Mouse (Mus musculus) embryonic facial prominence, embryonic 10.5 days (tissue): ENCODE measurements around the gene Pcna. TPM values are rescaled to one million over a fixed set of nuclear protein-coding genes. Genes with fewer than 3 reads are reported as not detected.

ENCODE experiments used
- DNase-seq: peaks from one replicate; pipeline ENCODE4 v3.0.0-alpha.2; 2017; ENCODE audit warnings: low spot score
- H3K27ac ChIP-seq: fragments of 300-500 bp; sonication (generic); replicated peaks from 2 replicates; pipeline ENCODE4 v1.5.1; 2016; ENCODE audit warnings: mild to moderate bottlenecking
- H3K27me3 ChIP-seq: fragments of 300-500 bp; sonication (generic); replicated peaks from 2 replicates; pipeline ENCODE4 v1.6.1; 2016; ENCODE audit warnings: low read depth, mild to moderate bottlenecking; ENCODE audit not compliant: poor library complexity, severe bottlenecking
- H3K36me3 ChIP-seq: fragments of 300-500 bp; sonication (generic); replicated peaks from 2 replicates; pipeline ENCODE4 v1.6.1; 2016; ENCODE audit warnings: mild to moderate bottlenecking, moderate library complexity
- H3K4me1 ChIP-seq: fragments of 300-500 bp; sonication (generic); 2 replicates; pipeline ENCODE4 v1.6.1; 2016
- H3K4me3 ChIP-seq: fragments of 300-500 bp; sonication (generic); 2 replicates; pipeline ENCODE4 v1.5.1; 2016; ENCODE audit warnings: mild to moderate bottlenecking, moderate library complexity
- H3K9me3 ChIP-seq: fragments of 300-500 bp; sonication (generic); 2 replicates; pipeline ENCODE4 v1.6.1; 2016; ENCODE audit warnings: mild to moderate bottlenecking
- WGBS: fragments of 180-500 bp; shearing (Covaris S2); methylation state at CpG from one replicate; pipeline ENCODE4 v1.1.7; 2016; 5-methylcytosine and 5-hydroxymethylcytosine counted together
- polyA plus RNA-seq: library from polyadenylated mRNA; unstranded; fragments of >200 nt; fragmentation: Nextera tagmentation; extraction: Ambion mirVana; gene quantifications from 2 replicates; pipeline ENCODE4 v1.2.1, GENCODE M21; 2016

The Pcna gene
- polyA plus RNA-seq, 1 experiment from 2014 or later, result 382 TPM

GRCm38 (mm10) chr2:132269217-132269616 lies 16.1 kb upstream of the Pcna start:
- 88% methylated on average over 3 of the region's 3 CpGs for WGBS
- H3K27me3 ChIP-seq, result no peaks in the 10 kb centered on the region

DNA sequence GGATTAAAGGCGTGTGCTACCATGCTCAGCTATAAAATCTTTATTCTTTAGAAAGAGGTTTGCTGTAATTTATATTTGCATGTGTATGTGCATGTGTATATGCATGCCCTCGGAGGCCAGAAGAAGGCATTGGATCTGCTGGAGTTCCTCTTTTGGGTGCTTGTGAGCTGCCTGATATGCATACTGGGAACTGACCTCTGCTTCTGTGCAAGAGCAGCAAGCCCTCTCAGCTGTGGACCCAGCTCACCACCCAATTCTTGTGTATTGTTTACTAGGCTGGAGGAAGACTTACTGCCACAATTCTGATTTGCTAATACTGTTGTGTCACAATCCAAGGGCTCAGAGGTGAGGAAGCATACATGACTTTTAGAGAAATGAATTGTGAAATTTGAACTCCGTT lies 13.0 kb upstream of the Pcna start:
- H3K4me1 ChIP-seq, result peaks cover 20% of the 10 kb centered on the region
- no peak overlapping the region for H3K27ac ChIP-seq
- WGBS, result 92% methylated on average over 3 of the region's 3 CpGs
- H3K9me3 ChIP-seq, result no peaks in the 10 kb centered on the region
- DNase-seq, result no peak
- H3K36me3 ChIP-seq, result no peaks in the 10 kb centered on the region
- no peaks in the 10 kb centered on the region for H3K27me3 ChIP-seq
- H3K4me3 ChIP-seq, result no peak overlapping the region

More at GRCm38 (mm10) chr2:132269217-132269616, 16.1 kb upstream of the Pcna start:
- peaks cover 3% of the 10 kb centered on the region; the same call in 1 of the 2 replicates for H3K36me3 ChIP-seq
- no peak overlapping the region for H3K4me3 ChIP-seq
- H3K4me1 ChIP-seq, result peaks cover 18% of the 10 kb centered on the region
- no peak overlapping the region for H3K27ac ChIP-seq
- no peak for DNase-seq
- H3K9me3 ChIP-seq, result no peaks in the 10 kb centered on the region

DNA sequence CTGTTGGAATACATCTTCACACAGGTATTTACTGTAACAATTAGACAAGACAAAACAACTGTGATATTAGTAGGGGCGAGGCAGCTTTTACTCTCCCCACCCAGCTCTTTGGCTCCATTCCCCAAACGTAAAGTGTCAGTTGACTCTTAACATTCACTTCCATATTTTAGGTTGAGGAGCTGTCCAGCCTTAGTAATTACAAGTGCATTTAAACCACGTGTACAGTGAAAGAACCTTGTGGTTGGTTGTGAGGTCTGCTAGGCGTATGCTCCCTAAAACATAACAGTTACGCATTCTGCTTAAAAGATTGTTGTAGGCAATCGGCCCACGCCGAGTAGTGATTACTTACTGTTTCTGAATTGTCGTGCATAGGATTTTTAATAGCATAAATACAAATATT lies 12.1 kb upstream of the Pcna start:
- H3K9me3 ChIP-seq, result no peaks in the 10 kb centered on the region
- H3K36me3 ChIP-seq, result no peaks in the 10 kb centered on the region
- no peak overlapping the region for H3K4me3 ChIP-seq
- H3K4me1 ChIP-seq, result peaks cover 17% of the 10 kb centered on the region
- WGBS, result 89% methylated on average over 9 of the region's 9 CpGs
- no peaks in the 10 kb centered on the region for H3K27me3 ChIP-seq
- no peak overlapping the region for H3K27ac ChIP-seq
- no peak for DNase-seq

GRCm38 (mm10) chr2:132264266-132264710 lies 11.2 kb upstream of the Pcna start:
- Histone ChIP-seq H3K36me3 (no peaks in the 10 kb centered on the region), H3K4me3 (peak overlapping the region; percentile 95), H3K27me3 (no peaks in the 10 kb centered on the region), H3K9me3 (no peaks in the 10 kb centered on the region), H3K27ac (peak overlapping the region; percentile 92), H3K4me1 (peaks cover 16% of the 10 kb centered on the region)
- no peak for DNase-seq
- 16% methylated on average over 6 of the region's 6 CpGs for WGBS

DNA sequence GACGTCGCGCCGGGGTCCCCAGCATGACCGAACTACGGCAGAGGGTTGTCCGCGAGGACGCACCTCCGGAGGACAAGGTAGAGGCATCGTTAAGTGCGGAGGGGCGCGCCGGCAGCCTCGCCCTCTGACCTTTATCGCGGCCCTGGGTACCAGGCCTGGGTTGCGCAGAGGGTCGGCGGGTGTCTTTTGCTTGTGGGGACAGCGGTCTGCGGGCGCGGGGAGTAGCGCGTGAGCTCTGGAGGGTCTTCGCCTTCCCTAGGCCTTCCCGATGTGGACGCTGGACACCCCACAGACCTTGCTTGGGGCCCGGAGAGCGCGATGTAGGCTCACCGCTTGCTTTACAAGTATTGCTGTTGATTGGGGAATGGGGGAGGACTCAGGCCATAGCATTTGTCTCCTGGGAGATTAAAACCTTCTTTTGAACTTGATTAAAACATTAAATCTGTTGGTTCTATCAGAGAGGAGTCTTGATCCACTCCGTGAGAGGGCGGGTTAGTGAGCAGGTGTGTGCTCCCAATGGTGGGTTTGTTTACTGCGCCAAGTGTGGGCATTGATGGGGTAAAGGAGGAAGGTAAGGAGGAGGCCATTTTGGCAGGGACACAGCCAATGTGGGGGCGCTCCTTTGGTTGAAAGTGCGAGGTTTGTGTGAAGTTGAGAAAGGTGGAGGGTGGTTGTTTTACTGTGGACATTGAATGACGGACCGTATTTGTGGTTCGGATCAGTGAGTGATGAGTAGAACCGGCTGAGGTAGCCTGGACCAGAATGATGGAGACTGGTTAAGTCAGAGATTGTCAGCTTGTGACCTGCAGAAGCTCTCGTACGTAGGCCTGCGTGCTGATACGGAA lies 10.5 kb upstream of the Pcna start:
- peak overlapping the region; percentile 92 for H3K27ac ChIP-seq
- no peaks in the 10 kb centered on the region for H3K9me3 ChIP-seq
- peak overlapping the region; percentile 95 for H3K4me3 ChIP-seq
- under 1% methylated on average over 47 of the region's 47 CpGs for WGBS
- H3K27me3 ChIP-seq, result no peaks in the 10 kb centered on the region
- no peaks in the 10 kb centered on the region for H3K36me3 ChIP-seq
- DNase-seq, result peak; percentile 53
- peaks cover 16% of the 10 kb centered on the region for H3K4me1 ChIP-seq

- under 1% methylated on average over 49 of the region's 49 CpGs for WGBS
- Histone ChIP-seq H3K9me3 (no peaks in the 10 kb centered on the region), H3K36me3 (no peaks in the 10 kb centered on the region), H3K4me1 (peaks cover 16% of the 10 kb centered on the region), H3K27ac (peak within 1 kb of the TSS; percentile 92), H3K27me3 (no peaks in the 10 kb centered on the region), H3K4me3 (peak within 1 kb of the TSS; percentile 95)
- peak; percentile 99 for DNase-seq
Measured at GRCm38 (mm10) chr2:132262879-132263398, 9.8 kb upstream of the Pcna start, which contains the start of gene Cds2. TSS of gene Cds2 (plus strand) at chr2:132263148.

- Histone ChIP-seq H3K27me3 (no peaks in the 10 kb centered on the region), H3K4me3 (no peak overlapping the region), H3K9me3 (no peaks in the 10 kb centered on the region), H3K4me1 (peaks cover 16% of the 10 kb centered on the region), H3K27ac (no peak overlapping the region), H3K36me3 (peaks cover 2% of the 10 kb centered on the region)
- 81% methylated on average over 6 of the region's 6 CpGs for WGBS
- DNase-seq, result no peak
Measured at GRCm38 (mm10) chr2:132262175-132262574, 9.1 kb upstream of the Pcna start.

- Histone ChIP-seq H3K4me1 (peaks cover 16% of the 10 kb centered on the region), H3K27ac (no peak overlapping the region), H3K4me3 (no peak overlapping the region), H3K36me3 (peaks cover 7% of the 10 kb centered on the region), H3K9me3 (no peaks in the 10 kb centered on the region), H3K27me3 (no peaks in the 10 kb centered on the region)
- 90% methylated on average over 3 of the region's 3 CpGs for WGBS
- DNase-seq, result no peak
Measured at GRCm38 (mm10) chr2:132260601-132261000, 7.5 kb upstream of the Pcna start.

GRCm38 (mm10) chr2:132257350-132258068 lies 4.4 kb upstream of the Pcna start:
- Histone ChIP-seq H3K4me1 (peaks cover 4% of the 10 kb centered on the region; the same call in 1 of the 2 replicates), H3K9me3 (no peaks in the 10 kb centered on the region), H3K27me3 (no peaks in the 10 kb centered on the region), H3K4me3 (no peak overlapping the region), H3K36me3 (peaks cover 7% of the 10 kb centered on the region), H3K27ac (no peak overlapping the region)
- no peak for DNase-seq
- WGBS, result 93% methylated on average over 6 of the region's 6 CpGs

- peak overlapping the region; percentile 88 for H3K27ac ChIP-seq
- no peaks in the 10 kb centered on the region for H3K9me3 ChIP-seq
- peaks cover 34% of the 10 kb centered on the region for H3K36me3 ChIP-seq
- peak overlapping the region; percentile 69 for H3K4me3 ChIP-seq
- 2% methylated on average over 7 of the region's 7 CpGs for WGBS
- no peaks in the 10 kb centered on the region for H3K27me3 ChIP-seq
- H3K4me1 ChIP-seq, result peaks cover 29% of the 10 kb centered on the region
- no peak for DNase-seq
Measured at GRCm38 (mm10) chr2:132253603-132254002, 489 bp upstream of the Pcna start.

DNA sequence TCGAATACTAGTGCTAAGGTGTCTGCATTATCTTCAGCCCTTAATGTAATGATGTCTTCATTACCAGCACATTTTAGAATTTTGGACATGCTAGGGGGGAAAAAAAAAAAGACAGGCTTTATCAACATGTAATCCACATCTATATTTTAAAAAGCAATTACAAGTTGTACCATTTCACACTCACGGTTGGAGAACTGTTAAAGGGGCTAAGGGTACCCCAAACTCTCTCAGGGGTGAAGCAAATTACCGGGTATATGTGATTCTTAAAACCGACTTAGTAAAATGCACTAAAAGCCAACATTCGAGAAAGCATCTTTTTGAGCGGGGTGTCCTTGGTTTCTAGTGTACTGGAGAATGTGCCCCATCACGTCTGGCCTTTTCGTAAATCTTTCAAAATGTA lies 1.2 kb downstream of the Pcna start:
- DNase-seq, result no peak
- H3K27ac ChIP-seq, result peak overlapping the region; percentile 88

DNA sequence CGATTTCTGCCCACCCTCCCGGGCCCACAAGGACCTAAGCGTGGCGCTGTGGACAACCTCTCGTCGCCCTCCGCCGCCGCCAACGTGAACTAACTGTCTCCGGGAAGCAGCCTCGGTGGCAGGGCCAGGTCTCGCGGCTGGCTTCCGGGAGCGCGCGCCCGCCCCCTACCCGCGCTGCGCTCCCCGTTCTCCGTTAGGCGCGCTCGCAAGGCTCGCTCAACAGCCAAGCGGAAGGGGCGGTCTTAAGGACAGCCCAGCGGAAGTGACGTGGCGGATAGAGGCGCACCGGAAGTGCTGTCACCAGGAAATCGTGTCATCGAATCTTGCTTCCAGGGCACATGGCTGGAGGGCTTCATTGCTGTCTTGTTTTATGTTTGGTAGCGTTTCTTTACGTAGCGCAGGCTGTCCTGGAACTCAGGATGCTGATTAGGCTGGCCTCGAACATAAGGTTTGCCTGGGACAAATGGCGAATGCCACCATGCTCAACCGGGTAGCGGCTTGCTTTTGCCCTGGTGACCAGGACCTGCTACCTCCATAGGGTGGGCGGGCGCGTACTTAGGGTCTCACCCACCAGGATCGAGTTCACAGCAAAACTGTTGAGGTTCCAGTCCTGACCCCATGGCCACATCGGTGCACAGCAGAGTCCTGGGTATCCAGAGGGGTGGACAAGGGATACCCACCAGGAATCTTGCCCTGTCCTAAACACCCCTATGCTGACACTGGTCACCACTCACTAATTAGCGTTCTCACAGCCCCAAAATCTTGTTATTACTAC lies 5.4 kb downstream of the Pcna start, which contains the start of gene Tmem230:
TSS of gene Tmem230 (minus strand) at position 269 of the 775 bp plus-strand sequence.
- peaks cover 69% of the 10 kb centered on the region for H3K36me3 ChIP-seq
- DNase-seq, result peak; percentile 94
- no peaks in the 10 kb centered on the region for H3K27me3 ChIP-seq
- peak within 1 kb of the TSS; percentile 71 for H3K4me3 ChIP-seq
- H3K4me1 ChIP-seq, result peaks cover 42% of the 10 kb centered on the region
- WGBS, result 5% methylated on average over 50 of the region's 50 CpGs
- no peaks in the 10 kb centered on the region for H3K9me3 ChIP-seq
- peak within 1 kb of the TSS; percentile 88 for H3K27ac ChIP-seq

More for the DNA sequence above, 1.2 kb downstream of the Pcna start:
- WGBS, result 11% methylated on average over 8 of the region's 8 CpGs
- Histone ChIP-seq H3K36me3 (peaks cover 39% of the 10 kb centered on the region), H3K27me3 (no peaks in the 10 kb centered on the region), H3K4me3 (peak overlapping the region; percentile 69), H3K9me3 (no peaks in the 10 kb centered on the region), H3K4me1 (peaks cover 42% of the 10 kb centered on the region)
